Mouse (Mus musculus): ENCODE measurements at regions not wholly inside any gene's neighbourhood (a gene's known extent, or its start where the extent isn't known, plus 50 kb on each side); places are given as distances from the start of the nearest gene placed in this dataset.

DNA sequence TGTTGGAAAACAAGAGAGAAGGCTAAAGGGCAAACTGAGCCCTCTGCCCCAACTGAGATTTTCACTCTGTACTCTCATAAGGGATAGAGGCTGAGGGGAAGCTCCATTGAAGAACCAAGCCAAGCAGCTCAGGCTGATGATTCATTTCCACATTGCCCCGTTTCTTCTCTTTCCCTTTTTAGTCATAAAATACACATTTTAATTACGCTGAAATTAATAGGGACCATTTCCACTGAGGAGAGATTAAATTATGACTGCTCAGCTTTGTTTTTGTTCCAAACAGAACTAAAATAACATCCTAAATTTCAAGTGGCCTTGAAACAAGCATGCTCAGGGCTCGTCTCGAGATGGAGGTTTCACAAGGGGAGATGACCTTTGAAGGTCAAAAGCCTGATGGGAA lies 378.7 kb upstream of the Runx1 start:
- no peak for ATAC-seq (replicated peaks; ENCODE audit: poor library complexity)

DNA sequence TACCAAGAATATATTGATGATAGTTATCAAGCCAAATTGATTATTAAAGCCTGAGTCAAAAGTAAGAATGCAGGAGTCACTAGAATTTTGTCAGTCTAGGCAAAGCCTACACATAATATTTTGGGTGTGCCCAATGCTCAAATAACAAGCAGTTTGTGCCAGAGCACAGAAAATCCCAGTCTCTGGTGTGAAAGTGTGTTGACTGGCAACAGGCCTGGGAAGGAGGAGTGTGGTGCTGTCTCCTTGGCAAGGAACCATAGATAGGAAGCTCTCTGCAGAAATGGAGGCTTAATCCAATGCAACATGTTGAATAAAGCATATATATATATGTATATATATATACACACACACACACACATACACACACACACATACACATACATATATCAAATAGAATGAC lies 376.6 kb upstream of the Runx1 start:
- ATAC-seq (replicated peaks; ENCODE audit: poor library complexity) = no peak

DNA sequence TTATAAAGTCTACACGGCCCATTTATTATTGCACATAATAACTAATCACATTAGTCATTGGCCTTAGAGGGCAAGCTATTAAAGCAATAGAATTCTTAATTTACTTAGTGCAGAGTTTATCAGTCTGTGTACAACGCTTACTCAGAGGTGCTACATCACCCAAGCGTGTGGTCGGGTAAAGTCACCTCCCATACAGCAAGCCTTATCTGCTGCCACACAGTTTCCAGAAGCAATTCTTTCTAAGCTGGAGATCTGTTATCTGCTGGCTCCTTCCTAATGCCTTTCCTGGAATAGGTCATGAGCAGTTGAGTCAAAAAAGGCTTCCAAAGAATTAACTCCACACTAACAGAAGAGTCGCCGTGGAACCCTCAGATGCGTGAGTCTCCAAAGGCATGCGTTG lies 371.4 kb upstream of the Runx1 start:
- ATAC-seq (replicated peaks; ENCODE audit: poor library complexity) = peak; percentile 76

DNA sequence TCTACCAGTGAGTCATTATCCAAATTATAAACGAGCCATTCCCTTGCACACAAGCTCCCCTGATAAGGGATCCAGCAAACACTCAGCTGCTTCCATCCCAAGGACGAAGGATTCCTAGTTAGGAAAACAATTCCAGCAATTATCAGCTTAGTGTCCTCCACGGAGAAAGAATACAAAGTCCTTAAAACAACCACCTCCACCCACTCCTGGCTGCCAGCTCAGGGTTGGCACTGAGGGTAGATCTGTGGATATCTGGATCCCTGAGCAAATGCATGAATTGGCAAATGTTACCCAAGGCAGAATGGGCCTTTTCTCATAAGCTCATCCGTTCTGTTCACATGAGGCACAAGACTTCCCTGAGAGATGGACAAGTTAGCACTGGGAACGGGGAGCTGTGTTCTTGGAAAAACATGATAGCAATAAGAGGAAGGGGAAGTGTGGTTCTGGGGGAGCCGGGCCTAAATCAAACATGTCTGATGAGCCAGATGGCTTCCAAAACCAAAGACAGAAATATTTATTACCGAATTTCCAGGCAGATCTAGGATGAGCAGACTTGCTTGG lies 368.1 kb upstream of the Runx1 start:
- ATAC-seq (replicated peaks; ENCODE audit: poor library complexity) = no peak

DNA sequence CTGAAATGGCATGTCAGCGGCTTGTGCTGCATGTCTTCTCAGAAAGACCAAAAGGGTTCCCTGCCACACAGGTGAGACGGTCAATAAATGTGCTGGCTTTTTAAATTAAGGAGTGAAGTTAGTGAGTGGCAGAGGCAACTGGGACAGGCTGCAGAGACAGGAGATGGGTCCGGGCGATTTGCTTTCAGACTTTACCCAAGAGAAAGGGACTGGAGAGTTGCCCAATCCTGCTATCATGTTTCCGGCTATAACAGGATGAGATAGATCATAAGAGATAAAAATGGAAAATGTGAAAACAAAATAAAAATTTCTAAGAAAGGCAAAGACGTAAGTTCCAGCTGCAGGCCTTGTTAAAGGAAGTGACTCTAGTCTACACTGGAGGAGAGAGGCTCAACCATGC lies 367.3 kb upstream of the Runx1 start:
- ATAC-seq (replicated peaks; ENCODE audit: poor library complexity) = no peak

DNA sequence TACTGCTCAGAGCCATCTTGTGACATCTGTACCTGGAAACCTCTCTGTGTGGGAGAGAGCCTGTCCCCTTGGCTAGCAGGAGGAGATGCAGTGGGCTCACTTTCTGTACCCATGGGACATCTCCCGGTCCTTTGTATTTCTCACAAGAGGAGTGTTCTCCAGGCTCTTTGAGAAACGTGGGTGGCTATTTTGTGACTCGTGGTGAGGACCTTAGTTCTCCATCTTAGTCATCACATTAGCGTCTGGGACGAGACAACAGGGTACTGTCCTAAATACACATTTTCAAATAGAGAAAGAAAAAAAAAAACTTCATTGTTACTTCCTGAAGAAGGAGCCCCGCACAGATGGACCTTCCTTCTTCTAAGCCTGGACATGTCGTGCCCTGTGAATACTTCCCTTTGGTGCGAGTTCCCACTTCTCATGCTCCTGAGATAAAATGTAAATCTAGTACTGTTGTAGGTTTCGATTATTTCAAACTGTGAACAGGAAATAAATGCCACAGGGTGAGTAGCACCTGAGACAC lies 366.8 kb upstream of the Runx1 start:
- no peak for ATAC-seq (replicated peaks; ENCODE audit: poor library complexity)

DNA sequence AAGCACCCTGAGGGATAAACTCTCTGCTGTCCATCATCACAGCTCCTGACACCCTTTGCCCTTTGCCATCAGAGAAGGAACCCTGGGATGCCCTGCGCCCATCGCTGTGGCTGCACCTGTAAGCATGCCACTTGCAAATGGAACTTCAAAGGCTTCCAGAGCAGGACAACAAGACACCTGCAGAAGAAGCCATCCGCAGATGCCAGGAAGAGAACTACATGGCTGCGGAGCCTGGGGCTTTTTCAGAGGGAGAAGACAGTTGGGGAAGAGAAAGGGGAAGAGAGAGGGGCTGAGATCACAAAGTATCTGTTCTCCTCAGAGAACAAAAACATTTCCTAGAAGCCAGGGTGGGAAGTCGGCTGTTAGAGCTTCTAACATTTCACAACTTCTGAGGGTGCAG lies 365.2 kb upstream of the Runx1 start:
- peak; percentile 36 for ATAC-seq (replicated peaks; ENCODE audit: poor library complexity)

DNA sequence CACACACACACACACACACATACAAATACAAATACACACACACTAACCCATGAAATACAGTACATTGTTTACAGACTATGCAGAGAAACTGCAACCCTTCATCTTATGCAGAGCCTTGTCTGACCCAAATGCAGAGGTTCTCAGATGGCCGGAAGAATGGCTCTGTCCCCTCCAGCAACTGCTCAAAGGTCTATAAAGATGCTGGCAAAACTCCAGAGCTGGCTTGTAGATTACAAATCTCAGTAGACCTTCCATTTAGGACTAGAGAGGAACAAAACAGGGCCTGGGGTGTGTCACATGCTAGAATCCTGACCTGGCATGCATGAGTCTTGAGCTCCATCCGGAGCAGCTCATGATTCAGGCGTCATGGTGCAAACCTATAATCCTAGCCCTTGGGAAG lies 364.4 kb upstream of the Runx1 start:
- no peak for ATAC-seq (replicated peaks; ENCODE audit: poor library complexity)

DNA sequence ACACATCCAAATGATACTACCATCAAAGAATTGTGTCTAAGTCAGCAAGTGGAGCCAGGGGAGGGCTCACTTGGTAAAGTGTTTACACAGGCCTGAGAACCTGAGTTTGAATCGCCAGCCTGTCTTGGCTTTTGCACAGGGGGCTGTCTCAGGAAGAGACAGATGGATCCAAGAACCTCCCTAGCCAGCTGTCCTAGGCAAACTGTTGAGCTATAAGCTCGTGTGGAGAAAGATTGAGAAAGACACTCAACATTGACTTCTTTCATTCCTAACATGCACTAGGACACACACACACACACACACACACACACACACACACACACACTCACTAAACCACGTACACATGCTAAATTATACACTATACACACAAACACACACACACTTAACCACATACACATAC lies 363.9 kb upstream of the Runx1 start:
- no peak for ATAC-seq (replicated peaks; ENCODE audit: poor library complexity)

DNA sequence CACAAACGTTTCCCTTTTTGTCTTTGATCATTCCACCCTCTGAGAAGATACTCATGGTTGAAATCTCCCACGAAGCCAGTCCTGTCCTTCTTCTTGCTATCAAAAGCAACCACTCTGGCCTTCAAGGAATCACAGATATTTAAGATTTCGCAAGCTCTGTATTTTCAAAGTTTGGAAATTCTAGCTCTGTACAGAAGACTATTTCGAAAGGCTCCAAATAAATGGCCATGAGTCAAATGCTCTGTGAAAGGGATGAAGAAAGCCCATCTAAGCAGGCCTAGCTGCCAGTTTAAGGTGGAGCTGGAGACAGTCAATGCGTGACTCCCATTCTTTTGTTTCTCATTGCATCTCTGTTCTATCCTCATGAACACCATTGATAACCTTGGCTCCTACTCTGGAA lies 363.5 kb upstream of the Runx1 start:
- ATAC-seq (replicated peaks; ENCODE audit: poor library complexity) = peak; percentile 26; the same call in 1 of the 2 replicates

DNA sequence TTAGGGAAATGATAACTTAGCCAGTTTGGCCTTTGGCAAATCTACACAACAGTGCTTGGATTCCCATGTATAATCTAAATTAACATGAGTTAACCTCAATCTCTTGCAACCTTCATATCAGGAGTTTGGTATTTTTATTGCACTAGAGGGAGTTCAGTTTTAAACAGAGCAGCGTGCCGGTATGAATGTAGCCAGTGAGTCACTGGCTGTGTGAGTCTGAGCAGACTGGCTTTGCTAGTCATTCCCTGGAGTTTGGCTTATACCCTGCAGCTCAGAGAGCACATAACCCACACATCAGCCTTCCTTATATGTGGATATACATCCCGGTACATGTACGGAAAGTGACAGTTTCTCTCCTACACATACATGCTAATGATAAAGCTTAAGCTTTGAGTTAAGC lies 360.6 kb upstream of the Runx1 start:
- no peak for ATAC-seq (replicated peaks; ENCODE audit: poor library complexity)

DNA sequence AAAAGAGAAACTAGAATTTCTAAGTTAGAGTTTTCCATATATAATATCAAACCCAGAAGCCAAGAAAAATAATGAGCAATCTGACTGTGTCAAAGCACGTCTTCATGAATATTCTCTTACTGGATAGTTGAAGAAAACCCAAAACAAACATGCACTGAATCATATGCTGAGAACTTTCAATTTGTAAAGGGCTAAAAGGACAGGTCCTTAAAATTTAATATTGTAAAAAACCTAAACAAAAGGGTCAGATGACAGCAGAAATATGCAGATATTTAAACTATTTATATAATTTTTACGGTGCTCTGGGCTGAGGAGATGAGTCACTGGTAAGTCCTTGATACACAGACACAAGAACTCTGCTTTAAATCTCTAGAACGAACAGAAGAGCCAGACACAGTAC lies 356.7 kb upstream of the Runx1 start:
- ATAC-seq (replicated peaks; ENCODE audit: poor library complexity) = no peak

DNA sequence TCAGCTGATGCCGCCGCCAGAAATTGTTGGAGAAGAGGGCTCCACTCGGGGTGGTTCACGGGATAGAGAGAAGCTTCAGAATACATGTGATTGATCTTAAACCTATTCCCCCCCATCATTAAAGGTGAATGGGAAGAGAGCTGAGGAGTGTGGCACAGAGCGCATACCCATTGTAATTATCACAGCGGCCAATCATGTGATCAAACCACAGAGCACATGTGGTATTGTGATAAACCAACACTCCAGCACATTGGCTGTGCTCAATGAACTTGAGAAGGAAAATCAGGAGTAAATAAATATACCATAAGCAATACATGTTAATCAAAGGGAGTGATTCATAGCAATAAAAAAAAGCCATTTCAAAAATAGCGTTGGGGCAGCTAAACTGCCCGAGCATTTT lies 355.5 kb upstream of the Runx1 start:
- no peak for ATAC-seq (replicated peaks; ENCODE audit: poor library complexity)

DNA sequence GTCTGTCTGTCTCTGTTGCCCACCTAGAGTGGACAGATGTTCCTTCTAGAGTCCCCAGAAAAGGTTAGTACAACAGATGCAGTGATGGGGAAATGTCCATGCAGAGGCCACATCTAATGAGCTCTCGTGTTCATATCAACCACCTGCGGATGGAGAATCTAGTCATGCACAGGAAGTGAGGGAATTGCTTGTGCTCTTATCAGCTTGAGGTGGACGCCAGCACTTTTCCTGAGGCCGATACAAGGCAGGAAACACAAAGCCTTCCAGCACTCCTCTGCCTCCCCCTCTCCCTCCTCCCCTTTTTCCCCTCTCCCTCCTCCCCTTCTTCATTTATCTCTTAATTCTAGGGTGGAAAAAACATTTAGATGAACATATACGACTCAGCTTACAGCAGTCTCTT lies 354.3 kb upstream of the Runx1 start:
- ATAC-seq (replicated peaks; ENCODE audit: poor library complexity) = peak; percentile 42

DNA sequence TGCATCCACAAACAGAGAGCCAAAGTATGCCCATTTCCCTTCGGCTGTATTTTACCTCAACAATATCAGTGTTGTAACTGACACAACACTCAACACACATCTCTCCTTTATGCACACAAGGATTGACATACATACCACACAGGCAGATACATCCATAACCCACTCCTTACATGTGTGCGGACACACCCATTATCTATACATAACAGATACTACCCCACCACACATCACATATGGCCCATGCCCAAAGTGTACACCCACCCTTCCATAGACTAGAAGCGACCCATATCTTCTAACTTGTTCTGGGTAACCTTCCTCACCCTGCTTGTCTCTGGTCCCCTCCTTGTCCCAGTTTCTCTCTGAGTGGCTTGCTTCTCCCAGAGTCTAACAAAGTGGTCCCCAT lies 340.7 kb upstream of the Runx1 start:
- ATAC-seq (replicated peaks; ENCODE audit: poor library complexity) = no peak

DNA sequence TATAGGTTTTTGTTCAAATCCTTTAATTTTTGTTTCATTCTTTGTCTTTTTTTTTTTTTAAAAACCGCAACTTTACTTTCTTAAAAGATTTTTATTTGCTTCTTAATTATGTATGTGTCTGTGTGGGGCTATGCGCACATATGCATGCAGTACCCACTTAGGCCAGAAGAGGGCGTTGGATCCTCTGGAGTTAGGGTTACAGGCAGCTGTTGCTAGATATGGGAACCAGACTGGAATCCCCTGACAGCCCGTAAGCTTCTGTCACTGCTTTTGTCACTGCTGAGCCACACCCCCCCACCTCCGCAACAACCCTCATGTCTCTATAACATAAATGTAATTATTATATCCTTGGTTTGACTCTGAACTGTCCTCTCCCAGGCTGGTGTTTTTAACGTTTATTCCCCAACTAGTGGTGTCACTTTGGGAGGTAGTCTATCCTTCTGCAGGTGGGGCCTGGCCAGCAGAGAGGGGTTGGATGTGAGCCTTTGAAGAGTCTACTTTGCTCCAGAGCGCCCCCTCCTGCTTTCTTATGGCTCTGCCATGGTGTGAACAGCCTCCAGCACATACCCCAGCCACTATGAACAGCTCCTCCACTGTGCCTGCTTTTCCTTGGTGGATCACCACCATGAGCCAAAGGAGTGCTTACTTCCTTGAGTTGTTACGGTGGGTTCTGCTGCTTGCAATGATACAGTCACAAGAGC lies 332.7 kb upstream of the Runx1 start:
- no peak for ATAC-seq (replicated peaks; ENCODE audit: poor library complexity)

DNA sequence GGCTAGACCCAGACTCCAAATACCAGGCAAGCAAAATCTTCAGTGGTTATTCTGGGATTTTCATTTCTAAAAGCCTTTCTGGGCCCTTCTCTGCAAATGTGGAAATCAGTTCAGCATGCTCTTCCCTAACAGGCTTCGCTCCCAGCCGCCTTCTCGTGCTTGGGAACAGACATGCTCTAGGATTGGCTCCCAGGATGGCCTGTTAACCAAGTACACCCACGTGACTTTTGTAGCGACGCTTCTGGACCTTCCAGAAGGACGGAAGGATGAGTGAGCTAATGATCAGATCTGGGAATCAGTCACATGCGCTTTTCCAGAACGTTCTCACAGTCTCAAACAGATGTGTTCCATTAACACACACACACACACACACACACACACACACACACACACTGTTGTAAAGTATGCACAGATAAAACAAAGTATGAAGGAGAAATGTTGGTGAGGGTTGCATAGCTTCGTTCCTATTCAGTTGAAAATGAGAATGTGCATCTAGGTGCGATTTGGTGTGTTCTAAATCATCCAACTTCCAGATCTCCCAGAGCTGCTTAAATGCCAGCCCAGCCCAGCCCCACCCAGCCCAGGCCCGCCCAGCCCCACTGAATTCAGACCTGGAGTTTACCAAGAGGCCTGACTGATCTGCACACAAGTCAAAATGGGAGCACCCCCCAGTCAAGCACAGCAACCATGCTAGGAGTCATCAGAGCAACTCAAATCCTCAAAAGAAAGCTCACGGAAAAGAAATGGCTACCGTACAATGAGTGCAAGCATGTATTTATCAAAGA lies 327.8 kb upstream of the Runx1 start:
- ATAC-seq (replicated peaks; ENCODE audit: poor library complexity) = no peak

DNA sequence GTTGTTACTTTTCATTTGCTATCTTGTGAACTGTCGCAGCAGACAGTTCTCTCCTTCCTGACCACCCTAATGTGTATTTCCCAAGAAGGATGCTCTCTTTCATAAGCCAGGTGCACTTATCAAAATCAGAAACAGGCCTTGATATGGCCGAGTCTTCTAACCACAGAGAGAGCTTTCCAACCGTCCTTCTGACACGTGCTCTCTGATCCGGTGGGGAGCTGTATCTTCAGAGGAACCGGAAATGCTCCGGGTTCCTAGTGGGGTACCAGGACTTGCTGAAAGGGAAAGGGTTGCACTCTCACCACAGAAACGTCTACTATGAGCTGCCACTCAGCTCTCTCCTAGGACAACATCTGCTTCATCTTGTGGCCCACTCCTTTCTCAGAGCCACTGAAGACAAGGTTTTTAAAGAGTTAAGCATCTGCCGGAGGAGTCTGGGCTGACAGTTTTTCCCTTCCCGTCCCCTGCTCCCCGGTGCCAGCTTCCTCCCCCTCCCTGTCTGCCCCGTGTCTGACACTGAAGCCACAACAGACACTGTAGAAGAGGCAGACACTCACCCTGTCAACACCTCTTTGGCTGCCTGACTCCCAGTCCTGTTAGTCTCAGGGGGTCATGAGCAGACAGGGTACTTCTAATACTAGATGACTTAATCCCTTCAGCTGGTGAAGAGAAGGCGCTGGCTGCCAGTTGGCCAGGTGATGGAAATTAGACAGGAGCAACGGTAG lies 327.0 kb upstream of the Runx1 start:
- ATAC-seq (replicated peaks; ENCODE audit: poor library complexity) = peak; percentile 83

DNA sequence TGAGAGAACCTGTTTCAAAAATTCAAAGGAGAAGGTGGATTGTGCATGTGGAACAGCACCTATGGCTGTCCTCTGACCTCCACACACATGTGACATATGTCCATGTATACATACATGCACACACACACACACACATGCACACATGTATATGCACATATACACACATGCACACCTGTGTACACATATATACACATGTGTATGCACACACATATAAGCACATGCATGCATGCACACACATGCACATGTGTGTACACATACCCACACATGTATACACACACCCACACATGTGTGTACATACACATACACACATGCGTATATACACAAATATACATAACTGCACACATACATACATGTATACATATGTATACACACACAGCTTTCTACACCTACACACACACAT lies 326.1 kb upstream of the Runx1 start:
- ATAC-seq (replicated peaks; ENCODE audit: poor library complexity) = no peak

DNA sequence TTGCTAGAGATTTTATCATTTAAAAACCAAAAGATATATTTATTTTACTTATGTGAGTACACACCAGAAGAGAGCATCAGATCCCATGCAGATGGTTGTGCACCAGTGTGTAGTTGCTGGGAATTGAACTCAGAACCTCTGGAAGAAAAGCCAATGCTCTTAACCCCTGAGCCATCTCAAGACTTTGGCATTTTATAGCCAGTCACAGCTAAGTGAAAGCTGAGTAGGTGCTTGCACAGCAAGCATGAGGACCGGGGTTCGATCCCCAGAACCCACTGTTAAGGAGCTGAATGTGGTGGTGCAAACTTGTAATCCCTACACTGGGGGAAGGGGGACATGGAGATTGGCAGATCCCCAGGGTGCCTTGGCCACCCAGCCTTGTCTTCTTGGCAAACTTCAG lies 325.7 kb upstream of the Runx1 start:
- no peak for ATAC-seq (replicated peaks; ENCODE audit: poor library complexity)

DNA sequence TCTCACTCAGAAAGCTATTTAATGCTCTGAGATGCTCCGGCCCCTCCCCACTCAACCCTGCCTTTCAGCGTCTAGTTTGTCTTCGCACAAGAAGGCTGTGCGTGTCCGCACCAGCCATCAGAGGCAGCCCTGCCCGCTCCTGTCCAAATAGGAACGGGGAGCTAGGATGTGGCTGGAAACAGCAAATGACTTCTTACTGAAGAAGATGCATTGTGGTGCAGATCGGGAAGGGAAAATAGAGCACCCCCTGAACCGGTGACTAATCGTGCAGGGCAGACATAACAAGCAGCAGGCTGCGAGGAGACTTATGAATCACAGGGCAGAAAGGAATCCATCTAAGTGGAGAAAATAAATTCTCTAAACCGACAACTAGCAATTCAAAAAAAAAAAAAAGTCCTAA lies 324.5 kb upstream of the Runx1 start:
- no peak for ATAC-seq (replicated peaks; ENCODE audit: poor library complexity)

Measured in megakaryocyte progenitor cell, adult 5-6 weeks (primary cell).